Mouse (Mus musculus) liver (tissue): ENCODE data around the gene Gm45618.
A peak's percentile ranks its signal among the peaks of the same experiment; 100 is the strongest.
"Not testable (repeated sequence)": the region's sequence is repeated elsewhere in the genome, so short reads cannot be mapped to it uniquely, and the experiment has no call there.

ENCODE experiments used
- DNase-seq: peaks from one replicate; pipeline ENCODE4 v3.0.0-alpha.2; 2020; ENCODE audit warnings: mixed read lengths

Gm45618 gene

DNA sequence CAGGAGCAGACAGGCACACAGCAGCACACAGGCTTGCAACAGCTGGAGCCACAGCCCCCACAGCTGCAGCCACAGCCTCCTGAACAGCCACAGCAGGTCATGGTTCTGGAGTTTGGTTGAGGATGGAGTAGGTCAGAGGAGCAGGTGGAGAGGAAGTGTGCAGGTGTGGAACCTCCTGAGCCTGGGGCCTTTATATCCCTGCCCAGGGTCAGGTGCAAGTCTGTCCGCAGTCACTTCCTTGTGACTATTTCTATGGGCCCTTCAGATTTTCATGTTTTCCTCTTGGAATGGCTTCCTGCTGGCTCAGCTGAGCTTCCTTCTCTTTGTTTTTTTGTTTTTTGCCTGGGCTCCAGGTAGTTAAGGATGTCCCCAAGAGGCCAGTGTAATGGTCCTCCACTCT, at the start of gene Gm45618:
TSS of gene Gm45618 (minus strand) at position 101 of the 400 bp plus-strand sequence.
- DNase-seq: not testable (repeated sequence)

DNA sequence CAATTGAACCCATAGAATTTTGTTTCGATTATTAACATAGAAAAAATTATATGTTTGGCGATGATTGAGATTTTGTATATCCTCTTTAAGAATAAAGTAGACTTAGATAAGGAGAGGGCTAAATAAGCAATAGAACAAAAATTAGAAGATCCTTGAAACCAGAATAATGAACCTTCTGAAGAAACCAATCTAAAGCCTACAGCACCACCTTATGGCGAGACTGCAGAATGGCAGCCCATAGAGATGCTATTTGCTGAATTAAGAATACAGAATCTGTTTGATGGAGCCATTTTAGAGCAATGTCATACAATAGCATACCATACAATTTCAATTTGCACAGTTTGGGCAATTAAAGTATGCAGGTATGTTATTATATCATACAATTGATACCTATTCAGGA, 49.3 kb upstream of the Gm45618 start:
- DNase-seq: no peak

DNA sequence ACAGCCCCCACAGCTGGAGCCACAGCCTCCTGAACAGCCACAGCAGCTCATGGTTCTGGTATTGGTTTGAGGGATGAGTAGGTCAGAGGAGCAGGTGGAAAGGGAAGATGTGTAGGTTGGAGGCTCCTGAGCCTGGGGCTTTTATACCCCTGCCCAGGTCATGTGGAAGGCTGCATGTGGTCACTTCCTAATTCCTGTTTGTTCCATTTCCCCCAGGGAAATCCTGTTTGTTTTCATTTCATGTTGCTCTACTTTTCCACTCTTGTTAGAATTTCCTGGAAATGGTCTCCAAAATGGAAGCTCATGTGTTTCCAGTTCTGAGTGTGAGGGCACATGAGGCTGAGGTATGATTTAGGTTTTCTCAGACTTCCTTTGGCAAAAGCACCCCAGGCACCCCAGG, 45.1 kb upstream of the Gm45618 start, which contains the start of gene Gm4553:
TSS of gene Gm4553 (minus strand) at position 101 of the 400 bp plus-strand sequence.
- DNase-seq: not testable (repeated sequence)

DNA sequence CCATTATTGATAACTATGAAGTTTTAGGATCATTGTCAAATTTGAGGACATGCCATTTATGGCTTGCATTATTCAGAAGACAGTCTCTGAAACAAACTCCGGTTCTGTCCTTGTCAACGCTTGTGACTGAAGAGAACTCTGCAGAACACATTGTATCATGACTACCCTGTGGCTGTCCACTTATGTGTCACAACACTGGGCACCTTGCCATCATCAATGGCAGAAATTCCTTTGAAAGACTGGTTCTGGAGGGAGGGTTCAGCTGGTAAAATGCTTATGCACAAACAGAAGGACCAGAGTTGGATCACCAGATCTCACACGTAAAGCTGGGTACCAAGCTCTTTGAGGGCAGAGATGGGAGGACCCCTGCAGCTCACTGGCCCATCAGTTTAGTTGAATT, 38.8 kb upstream of the Gm45618 start:
- no peak for DNase-seq

DNA sequence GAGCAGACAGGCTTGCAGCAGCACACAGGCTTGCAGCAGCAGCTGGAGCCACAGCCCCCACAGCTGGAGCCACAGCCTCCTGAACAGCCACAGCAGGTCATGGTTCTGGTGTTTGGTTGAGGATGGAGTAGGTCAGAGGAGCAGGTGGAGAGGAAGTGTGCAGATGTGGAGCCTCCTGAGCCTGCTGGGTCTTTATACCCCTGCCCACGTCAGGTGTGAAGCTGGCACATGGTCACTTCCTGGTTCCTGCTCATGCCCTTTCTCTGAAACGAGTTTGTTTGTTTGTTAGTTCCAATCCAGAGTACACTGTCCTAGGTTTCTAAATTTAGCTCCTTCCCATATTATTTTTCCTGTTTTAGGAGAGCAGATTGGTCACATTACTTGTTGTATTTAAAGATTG, 36.5 kb upstream of the Gm45618 start, which contains the start of gene Gm29735:
TSS of gene Gm29735 (minus strand) at position 101 of the 400 bp plus-strand sequence.
- DNase-seq: not testable (repeated sequence)

DNA sequence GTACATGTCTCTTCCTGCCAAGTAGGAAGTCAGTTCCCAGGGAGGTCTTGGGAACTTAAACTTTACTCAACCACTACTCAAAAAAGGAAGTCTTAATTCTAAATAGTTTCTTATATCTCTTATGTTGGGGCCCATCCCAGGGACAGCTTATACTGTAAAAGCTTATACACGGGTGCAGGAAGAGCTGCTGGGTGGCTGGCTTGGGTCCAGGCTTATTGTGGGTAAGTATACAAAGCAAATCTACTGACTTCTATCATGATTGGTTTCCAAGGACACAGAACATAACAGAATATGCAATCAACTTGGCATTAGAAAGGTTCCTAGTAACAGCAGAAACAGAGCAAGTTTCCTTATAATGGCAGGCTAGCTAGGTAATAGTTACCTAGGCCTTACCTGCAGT, 34.8 kb upstream of the Gm45618 start:
- no peak for DNase-seq

DNA sequence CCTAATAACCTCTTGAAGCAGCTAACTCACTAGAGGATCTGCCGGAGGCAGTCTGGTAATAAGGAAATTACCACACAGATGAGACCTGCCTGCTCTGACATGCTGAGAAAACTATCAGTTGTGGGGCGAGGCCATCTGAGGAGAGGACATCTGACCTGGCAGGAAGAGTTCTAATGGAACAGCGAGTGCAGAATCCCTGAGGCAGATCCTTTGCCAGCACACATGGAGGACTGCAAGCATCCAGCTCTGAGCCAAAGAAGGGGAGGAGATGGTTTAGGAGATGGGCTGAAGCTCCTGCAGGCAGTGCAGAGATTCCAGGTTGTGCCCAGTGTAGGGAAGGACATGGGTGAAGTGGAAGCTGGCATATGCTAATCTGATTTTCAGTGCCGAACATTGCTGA, 31.7 kb upstream of the Gm45618 start:
- no peak for DNase-seq

DNA sequence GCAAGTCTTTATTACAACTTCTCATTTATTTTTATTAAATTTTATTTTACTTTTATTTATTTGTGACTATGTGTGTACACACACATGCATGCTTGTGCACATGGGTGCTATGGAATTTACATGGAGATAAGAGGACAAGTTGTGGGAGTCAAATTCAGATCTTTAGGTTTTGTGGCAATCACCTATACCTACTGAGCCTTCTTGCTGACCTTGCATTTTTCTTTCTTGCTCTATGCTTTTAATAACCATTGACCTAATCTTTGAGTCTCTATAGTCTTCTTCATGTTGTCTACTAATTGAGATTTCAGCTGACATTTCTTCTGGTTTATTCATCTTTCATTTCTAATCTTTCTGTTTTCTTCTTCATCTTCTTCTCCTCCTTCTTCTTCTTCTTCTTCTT, 28.1 kb upstream of the Gm45618 start:
- DNase-seq: no peak

DNA sequence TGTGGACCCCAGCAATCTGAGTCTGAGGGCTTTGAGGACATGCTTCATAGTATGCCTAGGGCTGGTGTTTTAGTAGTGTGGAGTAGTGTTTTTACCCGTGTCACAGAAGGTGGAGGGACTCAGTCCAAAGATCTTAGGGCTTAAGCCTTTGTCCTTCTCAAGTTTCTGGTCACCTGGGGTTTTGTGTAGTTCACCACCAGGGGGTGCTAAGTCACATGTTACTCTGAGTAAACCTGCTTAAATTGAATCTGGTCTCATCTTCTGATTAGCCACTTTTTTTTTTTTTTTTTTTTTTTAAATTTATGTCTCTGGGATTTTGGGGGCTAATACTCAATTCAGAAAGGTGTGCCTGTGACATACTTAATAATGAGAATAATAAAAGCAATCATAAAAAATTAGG, 25.5 kb upstream of the Gm45618 start:
- DNase-seq: peak; percentile 41

DNA sequence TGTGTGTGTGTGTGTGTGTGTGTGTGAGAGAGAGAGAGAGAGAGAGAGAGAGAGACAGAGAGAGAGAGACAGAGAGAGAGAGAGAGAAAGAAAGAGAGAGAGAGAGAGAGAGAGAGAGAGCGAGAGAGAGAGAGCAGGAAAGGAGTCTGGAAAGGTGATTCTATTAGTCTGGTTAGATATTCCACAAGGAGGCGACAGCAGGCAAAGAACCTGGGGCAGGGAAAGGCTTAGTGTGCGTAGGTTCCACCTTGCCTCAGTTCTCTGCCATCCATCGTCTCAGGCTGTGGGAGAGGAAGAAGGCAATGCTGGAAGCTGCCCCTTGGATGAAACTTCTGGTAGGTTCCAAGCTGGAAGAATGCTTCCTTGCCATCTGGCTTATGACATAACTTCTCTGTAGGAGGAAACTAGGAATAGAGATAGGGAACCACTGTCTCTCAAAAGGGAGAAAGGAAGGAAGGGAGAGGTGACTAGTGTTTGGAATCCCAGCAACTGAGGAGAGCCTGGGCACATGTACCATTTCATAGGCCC, 24.9 kb upstream of the Gm45618 start:
- DNase-seq: no peak

DNA sequence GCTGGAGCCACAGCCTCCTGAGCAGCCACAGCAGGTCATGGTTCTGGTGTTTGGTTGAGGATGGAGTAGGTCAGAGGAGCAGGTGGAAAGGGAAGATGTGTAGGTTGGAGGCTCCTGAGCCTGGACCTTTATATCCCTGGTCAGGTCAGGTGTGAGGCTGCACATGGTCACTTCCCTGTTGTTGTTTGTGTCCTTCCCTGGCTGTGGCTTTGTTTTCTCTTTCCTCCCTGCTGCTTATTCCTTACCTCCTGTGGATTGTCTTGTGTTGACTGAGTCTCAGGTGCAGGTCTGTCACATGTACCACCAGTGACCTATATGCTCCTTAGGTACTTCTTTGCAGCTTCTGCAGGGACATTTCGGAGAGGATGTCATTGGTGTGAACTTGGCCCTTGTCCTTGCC, 24.0 kb upstream of the Gm45618 start, which contains the start of gene Gm45337:
TSS of gene Gm45337 (minus strand) at position 101 of the 400 bp plus-strand sequence.
- no peak for DNase-seq

- DNase-seq: not testable (repeated sequence)
Observed at GRCm38 (mm10) chr7:142143506-142144010, 23.0 kb upstream of the Gm45618 start.

- no peak for DNase-seq
Observed at GRCm38 (mm10) chr7:142140696-142141095, 20.2 kb upstream of the Gm45618 start.

- not testable (repeated sequence) for DNase-seq
Observed at GRCm38 (mm10) chr7:142135934-142136333, 15.4 kb upstream of the Gm45618 start, which contains the start of gene Gm39115. Gm39115 (minus strand) TSS chr7:142136034.

GRCm38 (mm10) chr7:142134206-142134995, 13.9 kb upstream of the Gm45618 start:
- DNase-seq: peak; percentile 18

DNA sequence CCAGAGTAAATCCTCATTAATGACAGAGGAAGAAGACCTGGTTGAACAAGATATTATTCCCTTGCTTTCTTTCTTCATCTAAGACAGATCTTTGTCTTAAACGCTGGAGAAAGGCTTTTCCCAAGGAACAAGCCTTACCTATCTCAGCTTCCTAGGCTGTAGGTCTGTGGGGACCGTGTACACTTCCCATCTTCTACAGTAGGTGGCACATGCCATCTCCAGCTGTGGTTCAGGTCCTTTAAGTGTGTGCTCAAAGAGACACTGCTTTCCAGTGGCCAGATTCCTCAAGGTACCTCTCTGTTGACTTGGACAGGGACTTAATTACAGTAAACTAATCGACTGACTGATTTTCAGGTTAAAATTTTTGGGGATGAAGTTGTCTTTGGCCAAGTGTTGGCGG, 8.3 kb upstream of the Gm45618 start:
- no peak for DNase-seq

- peak; percentile 30 for DNase-seq
Observed at GRCm38 (mm10) chr7:142119632-142120031, 897 bp downstream of the Gm45618 start.

DNA sequence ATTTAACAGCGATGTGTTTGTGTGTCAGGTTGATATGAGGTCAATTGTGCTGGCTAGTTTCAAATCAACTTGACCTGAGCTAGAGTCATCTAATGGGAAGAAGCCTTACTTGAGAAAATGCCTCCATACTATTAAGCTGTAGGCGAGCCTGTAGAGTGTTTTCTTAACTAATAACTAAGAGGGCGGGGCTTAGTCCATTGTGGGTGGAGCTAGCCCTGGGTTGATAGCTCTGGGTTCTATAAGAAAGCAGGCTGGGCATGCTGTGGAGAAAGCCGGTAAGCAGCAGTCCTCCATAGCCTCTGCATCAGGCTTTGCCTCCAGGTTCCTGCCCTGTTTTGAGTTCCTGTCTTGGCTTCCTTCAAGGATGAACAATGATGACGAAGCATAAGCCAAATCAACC, 15.8 kb downstream of the Gm45618 start:
- DNase-seq: no peak

- DNase-seq: peak; percentile 89
Observed at GRCm38 (mm10) chr7:142097776-142098175, 22.8 kb downstream of the Gm45618 start.

DNA sequence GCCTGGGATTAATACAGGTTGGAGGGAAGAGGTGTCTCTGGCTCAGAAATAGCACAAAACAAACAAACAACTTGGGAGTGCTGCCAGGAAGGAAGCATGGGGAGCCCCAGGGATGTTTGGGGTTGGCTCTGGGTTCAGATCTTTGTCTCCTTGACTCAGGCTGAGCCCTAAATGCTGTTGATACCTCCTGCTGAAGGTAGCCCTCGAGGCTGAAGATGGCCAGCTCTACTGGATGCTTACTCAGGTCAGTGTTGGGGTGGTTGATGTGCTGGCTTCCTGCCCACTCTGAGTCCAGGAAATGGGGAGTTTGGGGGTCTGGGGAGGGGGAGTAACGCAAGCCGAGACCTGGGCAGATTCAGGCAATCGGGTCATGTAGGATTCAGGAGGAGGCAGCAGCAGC, 23.8 kb downstream of the Gm45618 start:
- DNase-seq: no peak

DNA sequence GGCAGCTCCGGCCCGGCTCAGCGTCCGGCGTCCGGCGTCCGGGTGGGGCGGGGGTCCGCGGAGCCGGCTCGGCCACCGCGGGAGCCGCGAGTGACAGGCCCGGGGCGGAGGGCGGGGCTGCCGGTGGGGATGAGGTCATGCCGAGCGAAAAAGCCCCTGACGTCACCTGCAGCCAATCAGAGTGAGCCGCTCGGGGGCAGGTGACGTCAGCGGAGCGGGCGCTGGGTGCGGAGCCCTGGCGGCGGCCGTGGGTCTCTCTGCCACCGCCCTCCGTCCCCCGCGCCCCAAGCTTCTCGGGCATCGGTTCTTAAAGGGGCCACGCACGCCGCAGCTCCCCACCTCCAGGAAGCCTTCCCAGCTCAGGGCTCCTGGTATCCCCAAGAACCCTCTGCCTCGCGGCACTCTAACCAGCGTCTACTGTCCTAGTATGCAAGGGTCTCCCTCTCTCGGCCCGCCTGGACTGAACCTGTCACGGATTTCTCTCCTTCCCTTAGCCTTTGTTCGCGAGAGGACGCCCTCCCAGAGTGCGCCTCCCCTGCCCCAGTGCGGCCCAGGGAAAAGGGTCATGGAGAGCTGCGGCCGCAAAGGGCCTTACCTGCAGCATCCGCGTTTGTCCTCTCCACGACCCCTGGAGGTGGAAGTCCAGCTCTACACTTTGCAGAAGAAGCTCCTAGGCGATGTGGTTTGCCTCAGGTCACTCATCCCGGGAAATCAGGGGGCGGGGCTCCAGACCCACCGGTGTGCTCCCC, 25.2 kb downstream of the Gm45618 start, which contains the start of gene Dusp8:
TSS of gene Dusp8 (minus strand) at position 661 of the 749 bp plus-strand sequence.
- peak; percentile 95 for DNase-seq

GRCm38 (mm10) chr7:142094301-142095143, 26.0 kb downstream of the Gm45618 start:
- DNase-seq: peak; percentile 75
